Mouse (Mus musculus) erythroblast, embryonic 14.5 days (primary cell): Measurements from ENCODE around the gene Olfr1377. TPM values are rescaled to one million over a fixed set of nuclear protein-coding genes. Genes with fewer than 3 reads are reported as not detected.

Source experiments
- H3K27me3 ChIP-seq: 2 replicates; pipeline ENCODE4 v1.6.1; 2012; ENCODE audit warnings: inconsistent platforms; ENCODE audit not compliant: control insufficient read depth
- H3K36me3 ChIP-seq: 2 replicates; pipeline ENCODE4 v1.6.1; 2012; ENCODE audit warnings: mild to moderate bottlenecking, inconsistent platforms; ENCODE audit not compliant: control insufficient read depth
- H3K4me1 ChIP-seq: 2 replicates; pipeline ENCODE4 v1.6.1; 2012; ENCODE audit warnings: inconsistent platforms; ENCODE audit not compliant: control insufficient read depth
- H3K4me3 ChIP-seq: replicated peaks from 2 replicates; pipeline ENCODE3; 2012; ENCODE audit warnings: moderate library complexity, mild to moderate bottlenecking, inconsistent platforms
- H3K9me3 ChIP-seq: 2 replicates; pipeline ENCODE4 v1.6.1; 2012; ENCODE audit warnings: low read length, inconsistent platforms, mixed read lengths; ENCODE audit not compliant: control insufficient read depth
- GATA1 ChIP-seq: IDR thresholded peaks from 2 replicates; pipeline ENCODE4 v1.6.1; 2012; ENCODE audit warnings: low read length, inconsistent platforms, mixed read lengths
- TAL1 ChIP-seq: IDR thresholded peaks from 3 replicates; pipeline ENCODE4 v1.6.1; 2012; ENCODE audit warnings: low read length, inconsistent platforms, mixed read lengths
- polyA plus RNA-seq: library from polyadenylated mRNA; stranded (reverse); fragments of >175 nt; gene quantifications from 2 replicates; pipeline ENCODE4 v1.2.3, GENCODE M21; 2012

Gene Olfr1377
- polyA plus RNA-seq, result not detected in 2 replicates

DNA sequence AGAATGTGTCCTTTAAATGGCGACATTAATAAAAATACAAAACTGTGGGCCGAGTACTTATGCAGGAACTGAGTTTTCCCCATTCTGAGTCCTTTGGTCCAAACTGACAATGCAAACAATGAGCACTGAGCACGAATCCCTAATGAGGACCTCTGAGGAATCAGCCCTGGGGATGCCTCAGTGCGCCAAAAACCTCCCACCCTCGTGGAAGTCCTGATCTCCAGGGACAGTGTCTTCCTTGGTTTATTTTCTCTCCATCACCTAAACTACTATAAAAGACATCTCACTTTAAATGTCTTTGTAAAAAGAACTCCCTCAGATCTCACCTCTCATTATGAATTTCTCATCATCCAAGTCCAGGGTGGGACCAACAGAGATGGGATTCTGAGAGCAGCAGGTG, at the start of gene Olfr1377:
Gene Olfr1377 (plus strand): TSS at position 301 of the 400 bp plus-strand sequence.
- Histone ChIP-seq H3K27me3 (no peaks in the 10 kb centered on the region), H3K4me1 (no peaks in the 10 kb centered on the region), H3K4me3 (no peak within 1 kb of the TSS), H3K36me3 (no peaks in the 10 kb centered on the region), H3K9me3 (peaks cover 4% of the 10 kb centered on the region; the same call in 1 of the 2 replicates)
- no peak for TF ChIP-seq TAL1
- TF ChIP-seq GATA1, result no peak

DNA sequence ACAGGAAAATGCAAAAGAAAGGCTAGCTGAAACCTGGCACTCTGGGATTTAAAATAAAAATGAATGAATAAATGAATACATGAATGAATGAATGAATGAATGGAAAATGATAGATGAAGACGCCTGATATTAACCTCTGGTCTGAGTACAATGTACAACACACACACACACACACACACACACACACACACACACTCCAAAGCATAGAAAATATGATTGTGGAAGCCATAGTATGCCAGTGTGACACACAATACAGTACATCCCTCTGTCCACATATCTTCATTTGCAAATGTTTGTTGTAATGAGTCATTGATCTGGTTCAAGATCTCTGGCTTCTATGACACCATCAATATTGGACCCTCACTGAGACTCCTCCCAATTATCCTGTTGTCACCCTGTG, 49.7 kb upstream of the Olfr1377 start:
- no peak overlapping the region for H3K4me3 ChIP-seq
- no peak for TF ChIP-seq TAL1
- no peak for TF ChIP-seq GATA1
- peaks cover 22% of the 10 kb centered on the region for H3K27me3 ChIP-seq
- no peaks in the 10 kb centered on the region for H3K36me3 ChIP-seq
- H3K9me3 ChIP-seq, result no peaks in the 10 kb centered on the region
- peaks cover 12% of the 10 kb centered on the region for H3K4me1 ChIP-seq

DNA sequence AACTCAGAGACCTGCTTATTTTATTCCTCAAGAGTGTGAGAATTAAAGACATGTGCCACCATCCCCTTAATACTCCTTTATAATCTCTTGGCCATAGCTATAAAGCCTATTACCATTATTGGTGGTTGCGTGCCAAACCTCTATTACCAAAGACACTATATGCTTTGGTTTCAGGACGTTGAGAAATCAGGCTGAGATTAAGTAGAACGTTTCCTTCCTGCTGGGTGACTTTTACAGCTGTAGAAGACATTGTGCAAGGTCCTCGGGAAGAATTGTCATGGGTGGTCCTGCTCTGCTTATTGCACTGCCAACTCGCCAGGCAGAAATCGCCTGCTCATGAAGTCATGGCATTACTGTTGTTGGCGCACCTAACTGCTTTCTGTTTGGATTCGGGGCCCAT, 43.3 kb upstream of the Olfr1377 start:
- H3K4me1 ChIP-seq, result no peaks in the 10 kb centered on the region
- TF ChIP-seq TAL1 (no peak), GATA1 (no peak)
- peaks cover 17% of the 10 kb centered on the region for H3K9me3 ChIP-seq

DNA sequence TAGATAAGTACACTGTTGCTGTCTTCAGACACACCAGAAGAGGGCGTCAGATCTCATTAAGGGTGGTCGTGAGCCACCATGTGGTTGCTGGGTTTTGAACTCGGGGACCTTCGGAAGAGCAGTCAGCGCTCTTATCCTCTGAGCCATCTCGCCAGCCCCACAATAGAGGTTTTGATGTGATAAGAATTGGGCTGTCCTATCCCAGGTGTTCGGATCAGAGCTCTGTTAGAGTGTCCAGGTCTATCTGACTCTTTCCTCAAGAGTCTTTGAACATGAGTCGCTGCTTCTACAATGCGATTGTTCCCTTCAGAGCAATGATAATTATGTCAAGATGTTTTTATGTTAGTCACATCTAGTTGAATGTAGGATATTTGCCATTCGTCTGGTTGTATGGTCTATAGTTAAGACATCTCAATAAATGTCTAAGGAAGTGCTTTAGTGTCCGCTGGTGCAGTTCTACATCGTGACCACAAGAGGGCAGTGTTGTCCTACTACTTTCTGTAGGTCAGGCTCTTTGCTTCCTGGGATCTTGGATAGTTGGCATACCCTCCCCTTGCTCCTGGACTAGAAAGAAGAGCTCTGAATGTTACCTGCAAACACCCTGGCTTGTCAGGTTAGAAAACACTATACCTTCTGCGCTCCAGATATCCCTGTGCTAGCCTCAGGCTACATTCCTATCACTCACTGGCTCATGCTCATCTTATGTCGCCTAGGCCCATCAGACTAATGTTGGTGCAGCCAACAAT, 42.0 kb upstream of the Olfr1377 start:
- Histone ChIP-seq H3K27me3 (no peaks in the 10 kb centered on the region), H3K9me3 (peaks cover 17% of the 10 kb centered on the region), H3K4me3 (no peak overlapping the region), H3K36me3 (no peaks in the 10 kb centered on the region), H3K4me1 (no peaks in the 10 kb centered on the region)
- TF ChIP-seq GATA1 (no peak), TAL1 (no peak)

More for the DNA sequence above, 43.3 kb upstream of the Olfr1377 start:
- no peaks in the 10 kb centered on the region for H3K36me3 ChIP-seq
- H3K4me3 ChIP-seq, result no peak overlapping the region
- no peaks in the 10 kb centered on the region for H3K27me3 ChIP-seq

DNA sequence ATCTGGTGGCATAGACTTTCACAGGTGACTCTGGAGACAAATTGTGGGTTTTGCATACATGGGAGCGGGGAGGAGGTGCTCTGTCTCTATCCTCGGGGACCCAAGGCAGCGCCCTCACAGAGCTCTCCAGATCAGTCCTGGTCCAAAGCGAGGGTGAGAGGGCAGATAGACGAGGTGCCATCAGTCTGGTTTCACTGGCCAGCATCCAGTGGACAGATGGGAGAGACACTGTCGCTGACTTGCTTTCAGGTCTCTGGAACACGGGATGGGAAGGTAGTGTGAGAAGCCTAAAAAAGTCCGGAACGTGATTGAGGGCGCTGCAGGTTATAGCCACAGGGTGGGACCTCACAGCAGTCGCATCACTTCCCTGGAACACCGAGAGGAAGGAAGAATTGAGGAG, 39.4 kb upstream of the Olfr1377 start:
- Histone ChIP-seq H3K4me3 (no peak overlapping the region), H3K9me3 (peaks cover 17% of the 10 kb centered on the region), H3K36me3 (no peaks in the 10 kb centered on the region), H3K27me3 (no peaks in the 10 kb centered on the region), H3K4me1 (no peaks in the 10 kb centered on the region)
- TF ChIP-seq TAL1, result no peak
- no peak for TF ChIP-seq GATA1

DNA sequence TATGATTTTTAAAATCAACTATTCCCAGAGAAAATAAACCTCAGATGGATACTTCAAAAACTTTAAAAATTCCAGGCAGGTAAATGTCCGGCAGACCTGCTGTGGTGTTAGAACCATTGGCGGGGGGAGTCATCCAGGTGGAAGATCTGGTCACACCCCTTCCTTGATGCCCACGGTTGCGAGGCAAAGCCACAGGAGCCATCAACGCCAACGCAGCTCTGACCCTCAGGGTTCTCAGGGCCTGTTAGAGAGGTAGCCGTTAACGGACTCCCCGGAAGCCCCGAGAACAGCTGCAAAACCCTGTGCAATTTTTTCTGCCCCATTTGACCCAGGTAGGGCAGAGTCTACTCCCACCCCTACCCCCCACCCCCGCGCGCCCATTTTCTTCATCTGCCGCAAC, 38.3 kb upstream of the Olfr1377 start, which contains the start of gene 4933414I15Rik:
Gene 4933414I15Rik (minus strand): TSS at position 260 of the 400 bp plus-strand sequence.
- H3K27me3 ChIP-seq, result no peaks in the 10 kb centered on the region
- TF ChIP-seq GATA1 (no peak), TAL1 (no peak)
- H3K36me3 ChIP-seq, result no peaks in the 10 kb centered on the region
- peaks cover 17% of the 10 kb centered on the region for H3K9me3 ChIP-seq
- H3K4me1 ChIP-seq, result no peaks in the 10 kb centered on the region
- H3K4me3 ChIP-seq, result no peak within 1 kb of the TSS

DNA sequence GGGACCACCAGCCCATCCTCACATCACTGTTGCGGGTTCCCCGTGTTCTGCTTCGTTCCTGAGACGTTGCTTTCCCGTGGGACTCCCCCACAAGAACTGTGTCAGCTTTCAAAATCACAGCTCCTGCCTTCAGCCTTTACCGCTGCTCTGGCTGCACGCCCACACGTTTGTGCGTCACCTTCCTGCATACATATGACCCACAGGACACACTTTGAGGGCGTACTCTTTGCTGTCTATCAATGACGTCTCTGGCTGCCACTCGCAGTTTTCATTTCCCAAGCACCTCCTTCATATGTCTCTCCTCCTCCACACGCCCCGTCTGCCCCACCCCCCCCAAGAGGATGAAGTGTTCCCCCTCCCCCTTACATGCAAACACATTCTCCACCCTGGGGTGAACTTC, 29.5 kb upstream of the Olfr1377 start:
- TF ChIP-seq GATA1, result no peak
- TF ChIP-seq TAL1, result no peak
- Histone ChIP-seq H3K9me3 (peaks cover 12% of the 10 kb centered on the region; the same call in 1 of the 2 replicates), H3K27me3 (no peaks in the 10 kb centered on the region), H3K4me3 (no peak overlapping the region), H3K4me1 (no peaks in the 10 kb centered on the region), H3K36me3 (no peaks in the 10 kb centered on the region)

DNA sequence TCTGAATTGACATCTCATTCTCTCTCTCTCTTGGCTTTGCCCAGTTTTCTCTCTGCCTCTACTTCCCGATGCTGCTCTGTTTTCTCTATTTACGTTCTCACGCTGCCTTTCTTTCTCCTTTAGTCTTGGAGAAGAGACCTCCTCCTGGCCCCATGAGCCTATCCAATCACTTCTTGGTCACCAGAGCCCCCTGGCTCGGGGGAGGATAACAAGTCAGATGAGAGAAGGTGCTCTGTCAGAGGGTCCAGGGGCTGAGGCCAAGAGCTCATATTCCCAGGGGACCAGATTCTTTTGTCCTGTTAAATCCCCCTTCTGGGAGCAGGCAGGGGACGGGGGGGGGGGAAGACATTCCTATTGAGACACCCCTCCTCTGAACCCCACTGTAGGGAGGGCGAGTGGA, 28.1 kb upstream of the Olfr1377 start, which contains the start of gene Prop1:
Gene Prop1 (minus strand): TSS at position 101 of the 400 bp plus-strand sequence.
- no peak within 1 kb of the TSS for H3K4me3 ChIP-seq
- no peaks in the 10 kb centered on the region for H3K36me3 ChIP-seq
- no peaks in the 10 kb centered on the region for H3K4me1 ChIP-seq
- H3K9me3 ChIP-seq, result peaks cover 12% of the 10 kb centered on the region; the same call in 1 of the 2 replicates
- no peak for TF ChIP-seq GATA1
- TF ChIP-seq TAL1, result no peak
- H3K27me3 ChIP-seq, result no peaks in the 10 kb centered on the region

DNA sequence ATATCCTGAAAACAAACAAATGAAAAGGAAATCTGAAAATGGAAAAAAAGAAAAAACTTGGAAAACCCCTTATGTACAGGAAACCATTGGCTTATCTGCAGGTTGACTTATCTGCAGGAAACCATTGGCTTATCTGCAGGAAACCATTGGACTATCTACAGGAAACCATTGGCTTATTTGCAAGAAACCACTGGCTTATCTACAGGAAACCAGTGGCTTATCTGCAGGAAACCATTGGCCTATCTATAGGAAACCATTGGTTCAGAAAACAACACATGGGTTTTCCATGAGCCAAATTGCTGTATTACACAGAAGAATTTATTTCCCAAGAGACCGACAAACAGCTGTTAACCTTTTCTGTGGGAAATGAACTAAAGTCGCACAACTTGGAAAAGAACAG, 16.9 kb upstream of the Olfr1377 start:
- Histone ChIP-seq H3K9me3 (peaks cover 7% of the 10 kb centered on the region), H3K4me3 (no peak overlapping the region), H3K27me3 (no peaks in the 10 kb centered on the region), H3K4me1 (no peaks in the 10 kb centered on the region), H3K36me3 (no peaks in the 10 kb centered on the region)
- TF ChIP-seq TAL1 (no peak), GATA1 (no peak)
